In genomic region chr1:181789952-181790351, GRCm38 (mm10) we compare ENCODE assay signal across 23 mouse cellular contexts. TPM values are rescaled to one million over a fixed set of nuclear protein-coding genes. Genes with fewer than 3 reads are reported as not detected.
DNase-seq lines count a peak whose midpoint lies in the region; ATAC-seq and TF ChIP-seq lines count a peak whose summit lies in the region.
"Had no signal": no experiment of that assay in that cellular context is flagged by ENCODE, and none has a peak within 500 bp of the region (broad histone marks: within the 10 kb centered on the region; RNA-seq: fewer than 3 reads in every experiment).

No protein-coding gene starts in this region.

- H3K27ac ChIP-seq in gastrocnemius, adult 2 months, result peak overlapping the region; percentile 10; the same call in 1 of the 2 replicates
- H3K27ac ChIP-seq in limb, embryonic 12.5 days, result peak overlapping the region; percentile 64; the same call in 1 of the 2 replicates
- no peak overlapping the region for H3K27ac ChIP-seq in limb, embryonic 10.5 days
- H3K27ac ChIP-seq in limb, embryonic 14.5 days (replicated peaks; ENCODE audit: low read depth, low read length), result no peak overlapping the region
- H3K27ac ChIP-seq in midbrain, postnatal 0 days (ENCODE audit: low read depth, low read length), result no peak overlapping the region
- H3K27ac ChIP-seq: left cerebral cortex, adult 2 months; liver, embryonic 14.5 days had no signal

- H3K4me2 ChIP-seq in limb, embryonic 12.5 days, result no peak overlapping the region
- no peak overlapping the region for H3K4me2 ChIP-seq in limb, embryonic 14.5 days (replicated peaks; ENCODE audit: low read depth, low read length, severe bottlenecking)
- H3K4me2 ChIP-seq in midbrain, postnatal 0 days (ENCODE audit: low read depth, low read length, poor library complexity, severe bottlenecking), result no peak overlapping the region

- H3K36me3 ChIP-seq in limb, embryonic 12.5 days, result no peaks in the 10 kb centered on the region
- no peaks in the 10 kb centered on the region for H3K36me3 ChIP-seq in limb, embryonic 10.5 days
- H3K36me3 ChIP-seq in limb, embryonic 14.5 days (ENCODE audit: control insufficient read depth, insufficient read depth, low read length), result no peaks in the 10 kb centered on the region
- H3K36me3 ChIP-seq in midbrain, postnatal 0 days (ENCODE audit: insufficient read depth, low read length), result no peaks in the 10 kb centered on the region

- no peak for TF ChIP-seq POLR2A in limb, embryonic 14.5 days (IDR thresholded peaks at IDR 0.05; ENCODE audit: borderline replicate concordance, extremely low read depth, insufficient read depth, insufficient read length)

- H3K9ac ChIP-seq in limb, embryonic 12.5 days (replicated peaks), result no peak overlapping the region
- no peak overlapping the region for H3K9ac ChIP-seq in limb, embryonic 14.5 days (ENCODE audit: low read depth, low read length, severe bottlenecking)
- no peak overlapping the region for H3K9ac ChIP-seq in midbrain, postnatal 0 days (replicated peaks; ENCODE audit: low read length, poor library complexity, severe bottlenecking)
- H3K9ac ChIP-seq: liver, embryonic 14.5 days had no signal

- no peak for TF ChIP-seq CTCF in gastrocnemius, adult 2 months (IDR thresholded peaks at IDR 0.05)
- TF ChIP-seq CTCF in midbrain, postnatal 0 days (IDR thresholded peaks at IDR 0.05), result no peak

- no peak overlapping the region for H3K4me3 ChIP-seq in gastrocnemius, adult 2 months
- no peak overlapping the region for H3K4me3 ChIP-seq in limb, embryonic 12.5 days (replicated peaks)
- no peak overlapping the region for H3K4me3 ChIP-seq in limb, embryonic 10.5 days
- no peak overlapping the region for H3K4me3 ChIP-seq in limb, embryonic 14.5 days (replicated peaks; ENCODE audit: low read length)
- no peak overlapping the region for H3K4me3 ChIP-seq in midbrain, postnatal 0 days (ENCODE audit: low read depth, low read length)
- H3K4me3 ChIP-seq: erythroblast, embryonic 14.5 days; left cerebral cortex, adult 2 months had no signal

- ATAC-seq in limb, embryonic 12.5 days (ENCODE audit: insufficient number of reproducible peaks, insufficient read depth, low FRiP score, low TSS enrichment, low read depth), result no peak
- peak; percentile 25; the same call in 1 of the 2 replicates for ATAC-seq in common myeloid progenitor, adult 5-6 weeks (replicated peaks; ENCODE audit: low read depth, poor library complexity, severe bottlenecking)
- no peak for ATAC-seq in limb, embryonic 14.5 days (ENCODE audit: low FRiP score, low read depth)
- ATAC-seq in midbrain, postnatal 0 days (ENCODE audit: low FRiP score), result no peak
- ATAC-seq: forebrain, embryonic 16.5 days; inflammation-experienced regulatory T-cells, adult 6 months had no signal

- 47% methylated on average over 5 of the region's 6 CpGs for WGBS in limb, embryonic 12.5 days
- 75% methylated on average over 6 of the region's 6 CpGs for whole genome bisulfite sequencing in limb, embryonic 10.5 days
- WGBS in limb, embryonic 14.5 days, result 28% methylated on average over 6 of the region's 6 CpGs
- 49% methylated on average over 6 of the region's 6 CpGs for WGBS in midbrain, postnatal 0 days

- no peaks in the 10 kb centered on the region for H3K9me3 ChIP-seq in limb, embryonic 12.5 days
- no peaks in the 10 kb centered on the region for H3K9me3 ChIP-seq in limb, embryonic 10.5 days (replicated peaks)
- H3K9me3 ChIP-seq in limb, embryonic 14.5 days (ENCODE audit: control insufficient read depth, low read length), result no peaks in the 10 kb centered on the region
- no peaks in the 10 kb centered on the region for H3K9me3 ChIP-seq in midbrain, postnatal 0 days (ENCODE audit: low read length)

- no peak for DNase-seq in gastrocnemius, adult 2 months
- no peak for DNase-seq in gastrocnemius, postnatal 10 days
- DNase-seq in limb, embryonic 10.5 days (ENCODE audit: low spot score), result no peak
- DNase-seq in limb, embryonic 14.5 days (ENCODE audit: low spot score), result peak; percentile 41
- DNase-seq in midbrain, postnatal 0 days (ENCODE audit: low spot score), result no peak
- DNase-seq in spleen, adult 12 weeks (ENCODE audit: low spot score), result no peak
- DNase-seq: adrenal gland, adult 2 months; B cell, adult 2 months; cerebellum, adult 11-12 months; cerebellum, postnatal 25 days; kidney, adult 2 months; kidney, postnatal 4 days; layer of hippocampus, adult 9-11 months; lung, postnatal 10 days; right cerebral cortex, postnatal 25 days; thymus, postnatal 25 days had no signal

- intact Hi-C loops in gastrocnemius, adult 2 months (cut with DNase I), result no loop called here

- peaks cover 25% of the 10 kb centered on the region for H3K4me1 ChIP-seq in limb, embryonic 12.5 days (replicated peaks)
- 0 out of 2 replicates have a peak, but pooled peaks cover 3% of the 10 kb centered on the region for H3K4me1 ChIP-seq in limb, embryonic 10.5 days
- peaks cover 14% of the 10 kb centered on the region for H3K4me1 ChIP-seq in limb, embryonic 14.5 days (ENCODE audit: control insufficient read depth, insufficient read depth, low read length)
- no peaks in the 10 kb centered on the region; the same call in 1 of the 2 replicates for H3K4me1 ChIP-seq in midbrain, postnatal 0 days (ENCODE audit: insufficient read depth, low read length)

- H3K27me3 ChIP-seq in limb, embryonic 12.5 days, result no peaks in the 10 kb centered on the region
- no peaks in the 10 kb centered on the region for H3K27me3 ChIP-seq in limb, embryonic 10.5 days (ENCODE audit: low read depth, poor library complexity, severe bottlenecking)
- H3K27me3 ChIP-seq in limb, embryonic 14.5 days (ENCODE audit: control insufficient read depth, insufficient read depth, low read length), result no peaks in the 10 kb centered on the region
- no peaks in the 10 kb centered on the region for H3K27me3 ChIP-seq in midbrain, postnatal 0 days (ENCODE audit: insufficient read depth, low read length)

RNA-seq across cellular contexts. Expression of gene Lbr, which starts 52.9 kb away (rescaled TPM):
- 10 to 100 TPM; 22.4 to 25.9 TPM for total RNA-seq in gastrocnemius, adult 2 months (2021)
- 10 to 100 TPM; 34.4 to 40.9 TPM for total RNA-seq in gastrocnemius, postnatal 10 days (2021)
- 140 and 142 TPM in 2 replicates for polyA plus RNA-seq in limb, embryonic 12.5 days (2016; fragmentation: Nextera tagmentation; extraction: Ambion mirVana)
- 163 and 166 TPM in 2 replicates for polyA plus RNA-seq in limb, embryonic 10.5 days (2016; fragmentation: Nextera tagmentation; extraction: Ambion mirVana)
- total RNA-seq in common myeloid progenitor, adult 5-6 weeks (2017), result 187 and 212 TPM in 2 replicates
- 45.0 and 52.8 TPM in 2 replicates for polyA plus RNA-seq in limb, embryonic 14.5 days (2012; rRNA removed)
- polyA plus RNA-seq in limb, embryonic 14.5 days (2014; fragmentation: Nextera tagmentation; extraction: Ambion mirVana), result 112 and 115 TPM in 2 replicates
- 22.1 and 22.3 TPM in 2 replicates for total RNA-seq in midbrain, postnatal 0 days (2014; rRNA removed)
- 20.2 and 20.3 TPM in 2 replicates for polyA plus RNA-seq in midbrain, postnatal 0 days (2015; fragmentation: Nextera tagmentation; extraction: Ambion mirVana)

Comparison
In these comparisons a context has a peak if more than half of its experiments do, and no peak if none do; other contexts are left out.
1. H3K27ac ChIP-seq: peak in gastrocnemius, adult 2 months (single experiment) and limb, embryonic 12.5 days (single experiment); none in limb, embryonic 10.5 days (single experiment), limb, embryonic 14.5 days (single experiment) and midbrain, postnatal 0 days (single experiment).